Comparison of ENCODE assay signal across 27 mouse cellular contexts in genomic region chr10:58595821-58596220, GRCm38 (mm10).
DNase-seq lines count a peak whose midpoint lies in the region; ATAC-seq lines count a peak whose summit lies in the region.
"Had no signal": no experiment of that assay in that cellular context is flagged by ENCODE, and none has a peak within 500 bp of the region (broad histone marks: within the 10 kb centered on the region; RNA-seq: fewer than 3 reads in every experiment).

No protein-coding gene starts in this region.

- H3K4me2 ChIP-seq in heart, embryonic 11.5 days: no peak overlapping the region
- H3K4me2 ChIP-seq in heart, embryonic 14.5 days (ENCODE audit: low read length): no peak overlapping the region
- H3K4me2 ChIP-seq: embryonic facial prominence, embryonic 15.5 days; hindbrain, embryonic 13.5 days had no signal

- H3K9me3 ChIP-seq in heart, embryonic 11.5 days (replicated peaks; ENCODE audit: control insufficient read depth, low read length): no peaks in the 10 kb centered on the region
- peaks cover 6% of the 10 kb centered on the region for H3K9me3 ChIP-seq in heart, embryonic 14.5 days (ENCODE audit: control insufficient read depth, low read length)
- H3K9me3 ChIP-seq: embryonic facial prominence, embryonic 15.5 days had no signal

- peaks cover 12% of the 10 kb centered on the region for H3K4me1 ChIP-seq in heart, embryonic 11.5 days (ENCODE audit: control insufficient read depth, insufficient read depth, low read length)
- H3K4me1 ChIP-seq in heart, embryonic 14.5 days (ENCODE audit: control insufficient read depth in 2 of 2, insufficient read depth in 2 of 2, low read length in 2 of 2): peaks cover 13% of the 10 kb centered on the region in 2 experiments
- H3K4me1 ChIP-seq: embryonic facial prominence, embryonic 15.5 days had no signal

- no peak overlapping the region for H3K27ac ChIP-seq in heart, embryonic 11.5 days (ENCODE audit: low read depth, low read length)
- H3K27ac ChIP-seq in heart, embryonic 14.5 days (replicated peaks in 1 of 2; ENCODE audit: control insufficient read depth in 1 of 2, insufficient read depth in 1 of 2, low read depth in 2 of 2, low read length in 2 of 2): no peak overlapping the region
- H3K27ac ChIP-seq: embryonic facial prominence, embryonic 15.5 days; hindbrain, embryonic 13.5 days; kidney, postnatal 0 days; liver, embryonic 14.5 days had no signal

- H3K4me3 ChIP-seq in heart, embryonic 11.5 days (ENCODE audit: low read depth, low read length): no peak overlapping the region
- no peak overlapping the region for H3K4me3 ChIP-seq in heart, embryonic 14.5 days (ENCODE audit: control insufficient read depth in 1 of 2, insufficient read depth in 1 of 2, low read depth in 1 of 2, low read length in 2 of 2)
- H3K4me3 ChIP-seq: embryonic facial prominence, embryonic 15.5 days; hindbrain, embryonic 13.5 days had no signal

- intact Hi-C loops in heart, postnatal 25 days (cut with DNase I): no loop called here

- no peak for ATAC-seq in heart, embryonic 11.5 days (replicated peaks; ENCODE audit: insufficient number of reproducible peaks, low FRiP score, low TSS enrichment)
- peak; percentile 50; the same call in 1 of the 2 replicates for ATAC-seq in heart, embryonic 14.5 days (ENCODE audit: insufficient number of reproducible peaks, insufficient read depth, low FRiP score, low read depth)
- ATAC-seq: forebrain, embryonic 14.5 days; intestine, embryonic 16.5 days; Patski had no signal

- no peak overlapping the region for H3K9ac ChIP-seq in heart, embryonic 11.5 days (ENCODE audit: low read depth, low read length)
- no peak overlapping the region for H3K9ac ChIP-seq in heart, embryonic 14.5 days (ENCODE audit: low read length)
- H3K9ac ChIP-seq: embryonic facial prominence, embryonic 15.5 days; hindbrain, embryonic 13.5 days; liver, embryonic 14.5 days had no signal

- DNase-seq in heart, adult 11 months: peak; percentile 92
- DNase-seq in heart, postnatal 25 days (ENCODE audit: low spot score): no peak
- DNase-seq in retina, embryonic 14.5 days (ENCODE audit: low spot score): peak; percentile 15
- DNase-seq in adrenal gland, postnatal 10 days: no peak
- DNase-seq in adrenal gland, adult 2 months: no peak
- DNase-seq: cerebellum, adult 2 months; cerebellum, postnatal 14 days; gastrocnemius, postnatal 10 days; kidney, adult 8-10 months; kidney, postnatal 4 days; left cerebral cortex, postnatal 4 days; liver; lung, adult 2 months; lung, postnatal 10 days; midbrain, embryonic 14.5 days; right cerebral cortex, adult 18-20 months; thymus, adult 2 months; thymus, postnatal 36 days had no signal

- H3K36me3 ChIP-seq in heart, embryonic 11.5 days (ENCODE audit: control insufficient read depth, insufficient read depth, low read length): no peaks in the 10 kb centered on the region
- no peaks in the 10 kb centered on the region for H3K36me3 ChIP-seq in heart, embryonic 14.5 days (ENCODE audit: control insufficient read depth, insufficient read depth, low read length)
- H3K36me3 ChIP-seq: embryonic facial prominence, embryonic 15.5 days; hindbrain, embryonic 13.5 days had no signal

- no peaks in the 10 kb centered on the region for H3K27me3 ChIP-seq in heart, embryonic 11.5 days (ENCODE audit: control insufficient read depth, insufficient read depth, low read length)
- no peaks in the 10 kb centered on the region for H3K27me3 ChIP-seq in heart, embryonic 14.5 days (ENCODE audit: control insufficient read depth, insufficient read depth, low read length)
- H3K27me3 ChIP-seq: embryonic facial prominence, embryonic 15.5 days; hindbrain, embryonic 13.5 days; Patski had no signal

- 38% methylated on average over 5 of the region's 5 CpGs for WGBS in heart, embryonic 11.5 days (ENCODE audit: insufficient replicate concordance)
- 12% methylated on average over 5 of the region's 5 CpGs for WGBS in heart, embryonic 14.5 days

Comparison
In these comparisons a context has a peak if more than half of its experiments do, and no peak if none do; other contexts are left out.
1. DNase-seq: peak in heart, adult 11 months (single experiment) and retina, embryonic 14.5 days (single experiment); none in heart, postnatal 25 days (single experiment), adrenal gland, postnatal 10 days (single experiment) and adrenal gland, adult 2 months (single experiment).